Mouse (Mus musculus) B cell, adult 2 months (primary cell): Measurements from ENCODE around the gene Lyve1.
A peak's percentile ranks its signal among the peaks of the same experiment; 100 is the strongest.
"Not testable (repeated sequence)": the region's sequence is repeated elsewhere in the genome, so short reads cannot be mapped to it uniquely, and the experiment has no call there.

Source experiments
- DNase-seq, 2 experiments: peaks; one replicate each; pipeline ENCODE4 v3.0.0; 2022

Gene Lyve1

GRCm38 (mm10) chr7:110862751-110863289 is at the start of gene Lyve1:
Gene Lyve1 (minus strand): TSS chr7:110863239.
- DNase-seq = no peak

DNA sequence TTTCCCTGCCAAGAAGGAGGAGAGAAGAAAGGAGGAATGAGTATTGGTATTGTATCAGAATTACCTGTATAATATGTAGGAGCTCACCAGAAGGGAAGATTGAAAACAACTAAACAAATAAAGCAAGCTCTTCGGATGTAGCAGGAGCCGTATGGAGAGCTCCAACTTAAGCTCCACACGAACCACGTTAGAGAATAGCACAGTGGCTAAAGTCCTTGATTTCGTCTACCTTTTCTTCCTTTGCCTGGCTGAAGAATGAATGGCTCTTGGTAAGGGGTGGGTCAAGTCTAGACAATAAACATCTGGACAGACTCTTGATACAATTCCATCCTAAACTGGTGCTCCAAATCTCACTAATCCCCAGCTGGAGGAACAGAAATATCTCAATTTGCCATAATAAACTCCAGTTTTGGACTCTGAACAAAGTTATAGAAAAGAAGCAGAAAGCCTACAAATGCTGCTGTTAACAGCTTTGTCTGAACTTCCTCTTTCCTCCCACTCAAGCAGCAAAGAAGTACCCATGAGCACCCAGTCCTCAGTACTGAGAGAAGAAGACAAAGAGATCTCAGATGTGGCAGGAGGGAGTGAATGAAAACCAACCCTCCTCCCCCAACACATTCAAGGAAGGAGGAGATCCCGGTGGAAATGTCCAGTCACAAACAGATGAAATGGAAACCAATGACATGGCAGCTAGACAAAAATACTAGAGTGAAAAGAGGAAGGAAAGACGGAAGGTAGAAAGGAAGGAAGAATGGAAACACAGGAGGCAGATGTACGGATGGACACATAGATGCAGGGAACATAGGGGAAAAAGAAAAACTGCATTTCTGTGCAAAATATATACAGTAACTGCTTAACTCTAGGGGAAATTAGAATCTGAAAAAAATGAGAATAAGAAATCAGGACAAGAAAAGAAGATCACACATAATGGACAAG is 45.4 kb upstream of the Lyve1 start:
- DNase-seq = peak; percentile 25 to 29

- DNase-seq = no peak
Observed at GRCm38 (mm10) chr7:110906566-110906965, 43.5 kb upstream of the Lyve1 start.

DNA sequence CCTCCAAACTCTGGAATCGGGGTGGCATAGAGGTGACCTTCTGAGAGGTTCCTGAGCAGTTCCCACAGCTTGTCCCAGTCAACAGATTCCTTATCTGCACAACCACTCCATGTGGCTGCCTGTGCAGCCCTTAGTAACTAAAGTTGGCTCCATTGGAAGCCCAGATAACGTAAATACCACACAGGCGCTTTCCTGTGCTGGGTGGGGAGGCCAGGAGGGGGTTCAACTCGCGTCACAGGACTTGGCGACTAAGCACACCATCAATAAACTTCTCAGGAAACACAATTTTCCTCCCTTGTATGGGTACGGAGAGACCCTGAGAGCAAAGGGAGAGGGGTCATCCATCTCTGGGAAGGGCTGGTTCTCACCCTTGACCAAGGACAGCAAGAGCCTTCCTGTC is 40.2 kb upstream of the Lyve1 start:
- DNase-seq = no peak

- no peak for DNase-seq
Observed at GRCm38 (mm10) chr7:110897202-110897601, 34.2 kb upstream of the Lyve1 start.

DNA sequence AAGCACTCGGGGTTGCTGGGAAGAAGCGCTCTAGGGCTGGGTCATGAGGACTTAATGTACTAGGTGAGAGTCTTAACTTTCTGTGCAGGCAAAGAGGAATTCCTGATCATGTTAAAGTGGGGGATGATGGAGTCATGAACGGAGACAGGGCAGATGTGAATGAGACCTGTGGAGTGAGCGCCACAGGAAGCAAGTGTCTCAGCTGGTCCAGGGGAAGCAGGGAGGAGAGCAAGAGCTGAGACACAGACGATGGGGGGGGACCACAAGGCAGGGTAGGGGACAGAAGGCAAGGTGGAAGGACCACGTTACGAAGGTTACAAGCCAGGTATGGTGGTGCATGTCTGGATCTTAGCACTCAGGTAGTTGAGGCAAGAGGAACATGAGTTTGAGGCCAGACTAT is 33.4 kb upstream of the Lyve1 start:
- no peak for DNase-seq

GRCm38 (mm10) chr7:110895772-110896171 is 32.7 kb upstream of the Lyve1 start:
- not testable (repeated sequence) for DNase-seq

DNA sequence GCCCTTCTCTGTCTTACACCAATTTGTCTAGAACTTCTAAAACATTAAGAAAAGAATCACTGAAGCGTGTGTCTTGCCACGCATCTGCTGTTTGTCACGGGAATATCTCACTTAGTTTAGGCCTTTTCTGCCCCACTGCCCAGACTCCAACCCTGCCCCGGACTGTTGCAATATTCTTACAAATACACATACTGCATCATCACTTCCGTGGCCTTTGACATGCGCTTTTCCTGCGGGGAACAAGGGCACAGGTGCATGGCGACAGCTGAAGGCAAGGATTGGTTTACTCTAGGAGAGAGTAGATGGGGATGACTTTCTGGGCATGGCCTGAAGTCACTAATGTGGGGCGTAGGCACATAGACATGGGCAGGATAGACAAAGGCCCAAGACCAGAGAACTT is 31.6 kb upstream of the Lyve1 start:
- no peak for DNase-seq

GRCm38 (mm10) chr7:110893943-110894610 is 31.0 kb upstream of the Lyve1 start:
- DNase-seq = no peak

- DNase-seq = peak; percentile 31 to 39
Observed at GRCm38 (mm10) chr7:110891501-110891986, 28.5 kb upstream of the Lyve1 start.

- no peak for DNase-seq
Observed at GRCm38 (mm10) chr7:110881746-110882333, 18.8 kb upstream of the Lyve1 start.

DNA sequence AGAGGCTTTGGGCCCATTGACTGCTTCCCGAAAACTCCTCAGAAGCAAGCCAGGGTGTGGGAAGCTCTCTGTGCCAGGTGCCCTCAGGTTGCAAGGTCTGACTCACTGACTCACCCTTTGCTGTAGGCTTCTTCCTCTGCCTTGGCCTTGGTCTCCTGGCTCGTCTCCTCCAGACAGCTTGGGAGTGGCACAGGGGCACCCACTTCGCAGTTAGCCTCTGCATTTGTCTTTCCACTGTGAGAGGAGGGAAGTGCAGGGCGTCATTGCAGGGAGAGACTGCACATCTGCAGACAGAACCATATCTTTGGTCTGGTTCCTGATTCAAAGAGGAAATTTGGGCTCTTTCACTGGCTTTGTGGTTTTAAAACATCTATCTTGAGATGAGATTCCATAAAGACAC is 15.0 kb upstream of the Lyve1 start:
- no peak for DNase-seq

- DNase-seq = no peak
Observed at GRCm38 (mm10) chr7:110876965-110877364, 13.9 kb upstream of the Lyve1 start.

DNA sequence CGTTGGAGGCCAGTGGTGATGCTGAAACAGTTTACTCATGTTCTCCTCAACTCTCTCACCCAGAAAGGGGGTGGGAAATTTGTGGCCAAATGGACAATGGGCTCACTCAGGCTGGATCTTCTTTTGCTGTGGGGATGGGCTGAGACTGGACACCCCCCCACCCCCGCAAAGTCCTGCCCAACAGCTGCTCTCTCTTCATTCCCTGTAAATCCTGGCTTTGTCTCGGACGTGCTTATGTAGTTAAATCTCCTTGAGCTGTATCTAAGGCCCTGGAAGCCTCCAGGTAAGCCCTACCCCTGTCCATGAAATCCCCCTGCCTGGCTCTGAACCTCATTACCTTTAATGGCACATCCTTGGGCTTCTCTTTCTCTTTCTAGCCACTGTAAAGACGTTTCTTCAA is 5.8 kb upstream of the Lyve1 start:
- no peak for DNase-seq

DNA sequence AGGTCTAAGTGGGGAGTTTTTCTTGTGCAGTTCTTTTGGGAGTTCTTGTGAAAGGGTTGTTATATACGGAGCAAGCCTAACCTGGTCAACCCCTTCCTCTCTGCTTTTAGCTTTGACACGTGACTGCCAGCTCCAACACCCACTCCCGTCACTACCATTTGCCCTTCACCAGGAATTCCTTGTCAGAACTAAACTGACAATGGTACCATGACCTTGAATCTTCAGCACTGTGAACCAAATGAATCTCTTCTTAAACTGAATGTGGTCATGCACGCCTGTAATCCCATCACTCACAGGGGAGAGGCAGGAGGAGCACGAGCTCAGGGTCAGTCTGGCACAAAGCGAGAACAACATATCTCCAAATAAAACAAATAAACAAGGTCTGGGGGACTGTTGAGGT is 4.1 kb upstream of the Lyve1 start:
- no peak for DNase-seq

- no peak for DNase-seq
Observed at GRCm38 (mm10) chr7:110866021-110866420, 3.0 kb upstream of the Lyve1 start.

- DNase-seq = no peak
Observed at GRCm38 (mm10) chr7:110865570-110865969, 2.5 kb upstream of the Lyve1 start.

DNA sequence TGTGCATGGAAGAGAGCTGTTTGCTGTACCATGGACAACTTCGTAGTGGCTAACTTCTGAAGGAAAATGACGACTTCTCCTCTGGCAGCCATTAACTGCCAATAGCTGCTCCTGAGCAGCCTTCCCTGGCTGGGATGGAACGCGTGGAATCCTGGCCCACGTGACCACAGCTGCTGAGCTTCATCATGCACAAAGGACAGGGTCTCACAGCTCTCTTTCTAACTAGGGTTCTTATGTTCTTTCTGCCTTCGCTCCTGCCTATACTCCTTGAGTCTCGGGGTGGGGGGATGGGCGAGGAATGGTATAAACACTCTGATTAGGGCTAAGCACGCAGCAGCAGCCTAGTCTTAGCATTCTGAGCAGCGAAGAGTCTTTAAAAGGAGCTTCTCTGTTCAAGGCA is 2.0 kb upstream of the Lyve1 start:
- no peak for DNase-seq

DNA sequence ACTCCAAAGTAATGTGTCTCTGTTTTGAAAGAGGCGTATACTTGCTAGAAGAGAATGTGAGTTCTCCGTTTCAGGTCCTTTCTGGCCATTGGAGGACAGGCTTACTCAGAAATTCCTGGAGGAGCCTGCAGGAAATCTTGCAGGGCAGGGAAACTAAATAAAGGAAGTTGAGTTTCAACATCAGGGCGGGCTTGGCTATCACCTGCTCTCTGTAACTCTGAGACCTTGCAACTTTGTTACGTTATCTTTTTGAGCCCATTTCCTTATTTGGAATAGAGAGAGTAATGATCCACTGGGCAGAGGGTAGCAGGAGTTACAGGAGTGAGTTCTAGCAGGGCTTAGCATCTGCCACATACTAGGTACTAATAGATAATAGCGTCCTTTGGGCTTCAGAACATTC is 2.9 kb downstream of the Lyve1 start:
- no peak for DNase-seq

- DNase-seq = no peak
Observed at GRCm38 (mm10) chr7:110855604-110856003, 7.4 kb downstream of the Lyve1 start.

DNA sequence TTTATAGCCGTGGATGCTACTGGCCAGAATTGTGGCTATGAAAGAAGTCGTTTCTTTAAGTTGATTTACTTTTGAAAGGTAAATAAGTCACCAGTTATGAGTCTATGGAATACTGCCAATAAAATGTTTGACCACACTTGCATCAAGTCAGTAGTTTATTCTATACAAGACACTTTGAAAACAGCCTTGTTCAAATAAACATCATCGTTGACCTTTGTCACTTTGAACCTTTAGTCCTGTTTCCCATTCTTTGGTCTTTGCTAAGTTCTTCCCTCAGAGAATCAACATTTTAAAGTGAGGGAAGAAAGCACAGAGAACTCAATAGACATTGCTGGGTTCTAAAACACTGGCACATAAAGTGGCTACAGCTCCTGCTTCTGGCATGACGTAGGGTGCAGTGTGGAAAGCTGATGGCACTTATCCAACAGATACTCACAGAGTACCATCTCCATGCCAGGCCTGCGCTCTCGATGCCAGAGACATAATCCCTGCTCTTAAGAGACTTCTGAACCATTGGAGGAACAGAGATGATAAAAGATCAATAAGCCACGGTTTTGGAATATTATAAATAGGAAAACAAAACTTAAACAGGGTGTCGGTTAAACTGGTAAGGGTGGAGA is 8.0 kb downstream of the Lyve1 start:
- DNase-seq = no peak

GRCm38 (mm10) chr7:110854519-110854918 is 8.5 kb downstream of the Lyve1 start:
- DNase-seq = no peak

- no peak for DNase-seq
Observed at GRCm38 (mm10) chr7:110853611-110854010, 9.4 kb downstream of the Lyve1 start.
